Mouse (Mus musculus): ENCODE data around the gene Fam92b. TPM values are rescaled to one million over a fixed set of nuclear protein-coding genes. Genes with fewer than 3 reads are reported as not detected.

Fam92b gene
- polyA plus RNA-seq, 1 experiment from 2014 or later: 1.5 TPM

- WGBS: 61% methylated on average over 3 of the region's 3 CpGs
- H3K27ac ChIP-seq (replicated peaks; ENCODE audit: low read depth, low read length): no peak overlapping the region
- H3K27me3 ChIP-seq (ENCODE audit: control insufficient read depth, insufficient read depth, low read length): no peaks in the 10 kb centered on the region
- ATAC-seq (replicated peaks; ENCODE audit: insufficient number of reproducible peaks, low FRiP score, low TSS enrichment, low read depth): no peak
- no peaks in the 10 kb centered on the region for H3K9me3 ChIP-seq (replicated peaks; ENCODE audit: control insufficient read depth, low read length)
- no peak overlapping the region for H3K4me3 ChIP-seq (ENCODE audit: low read depth, low read length)
- no peak overlapping the region for H3K9ac ChIP-seq (replicated peaks; ENCODE audit: low read length)
- no peak overlapping the region for H3K4me2 ChIP-seq (ENCODE audit: low read depth, low read length)
- no peaks in the 10 kb centered on the region for H3K36me3 ChIP-seq (replicated peaks; ENCODE audit: control insufficient read depth, insufficient read depth, low read depth, low read length)
- H3K4me1 ChIP-seq (ENCODE audit: control insufficient read depth, insufficient read depth, low read length): no peaks in the 10 kb centered on the region
- no peak for DNase-seq (ENCODE audit: low spot score)
Measured at GRCm38 (mm10) chr8:120202546-120202945, 25.3 kb upstream of the Fam92b start.

- no peak for DNase-seq (ENCODE audit: low spot score)
- no peak overlapping the region for H3K27ac ChIP-seq (replicated peaks; ENCODE audit: low read depth, low read length)
- no peak for ATAC-seq (replicated peaks; ENCODE audit: insufficient number of reproducible peaks, low FRiP score, low TSS enrichment, low read depth)
- no peaks in the 10 kb centered on the region for H3K9me3 ChIP-seq (replicated peaks; ENCODE audit: control insufficient read depth, low read length)
- H3K4me1 ChIP-seq (ENCODE audit: control insufficient read depth, insufficient read depth, low read length): no peaks in the 10 kb centered on the region
- no peak overlapping the region for H3K9ac ChIP-seq (replicated peaks; ENCODE audit: low read length)
- WGBS: 88% methylated on average over 6 of the region's 6 CpGs
- no peak overlapping the region for H3K4me2 ChIP-seq (ENCODE audit: low read depth, low read length)
- H3K4me3 ChIP-seq (ENCODE audit: low read depth, low read length): no peak overlapping the region
- no peaks in the 10 kb centered on the region for H3K36me3 ChIP-seq (replicated peaks; ENCODE audit: control insufficient read depth, insufficient read depth, low read depth, low read length)
- H3K27me3 ChIP-seq (ENCODE audit: control insufficient read depth, insufficient read depth, low read length): no peaks in the 10 kb centered on the region
Measured at GRCm38 (mm10) chr8:120201351-120201750, 24.1 kb upstream of the Fam92b start.

GRCm38 (mm10) chr8:120192118-120192517 is 14.9 kb upstream of the Fam92b start:
- no peak overlapping the region for H3K27ac ChIP-seq (replicated peaks; ENCODE audit: low read depth, low read length)
- peaks cover 3% of the 10 kb centered on the region; the same call in 1 of the 2 replicates for H3K4me1 ChIP-seq (ENCODE audit: control insufficient read depth, insufficient read depth, low read length)
- WGBS: 100% methylated on average over 5 of the region's 5 CpGs
- H3K4me3 ChIP-seq (ENCODE audit: low read depth, low read length): no peak overlapping the region
- no peak for ATAC-seq (replicated peaks; ENCODE audit: insufficient number of reproducible peaks, low FRiP score, low TSS enrichment, low read depth)
- no peaks in the 10 kb centered on the region for H3K27me3 ChIP-seq (ENCODE audit: control insufficient read depth, insufficient read depth, low read length)
- H3K9ac ChIP-seq (replicated peaks; ENCODE audit: low read length): no peak overlapping the region
- no peak overlapping the region for H3K4me2 ChIP-seq (ENCODE audit: low read depth, low read length)
- no peak for DNase-seq (ENCODE audit: low spot score)
- H3K9me3 ChIP-seq (replicated peaks; ENCODE audit: control insufficient read depth, low read length): no peaks in the 10 kb centered on the region
- H3K36me3 ChIP-seq (replicated peaks; ENCODE audit: control insufficient read depth, insufficient read depth, low read depth, low read length): no peaks in the 10 kb centered on the region

- ATAC-seq (replicated peaks; ENCODE audit: insufficient number of reproducible peaks, low FRiP score, low TSS enrichment, low read depth): no peak
- no peaks in the 10 kb centered on the region for H3K36me3 ChIP-seq (replicated peaks; ENCODE audit: control insufficient read depth, insufficient read depth, low read depth, low read length)
- 82% methylated on average over 5 of the region's 5 CpGs for WGBS
- no peak for DNase-seq (ENCODE audit: low spot score)
- no peaks in the 10 kb centered on the region for H3K9me3 ChIP-seq (replicated peaks; ENCODE audit: control insufficient read depth, low read length)
- H3K4me3 ChIP-seq (ENCODE audit: low read depth, low read length): no peak overlapping the region
- no peak overlapping the region for H3K9ac ChIP-seq (replicated peaks; ENCODE audit: low read length)
- H3K27me3 ChIP-seq (ENCODE audit: control insufficient read depth, insufficient read depth, low read length): no peaks in the 10 kb centered on the region
- H3K4me2 ChIP-seq (ENCODE audit: low read depth, low read length): no peak overlapping the region
- H3K4me1 ChIP-seq (ENCODE audit: control insufficient read depth, insufficient read depth, low read length): peaks cover 3% of the 10 kb centered on the region
- H3K27ac ChIP-seq (replicated peaks; ENCODE audit: low read depth, low read length): peak overlapping the region; percentile 59; the same call in 1 of the 2 replicates
Measured at GRCm38 (mm10) chr8:120191633-120192032, 14.4 kb upstream of the Fam92b start.

- no peaks in the 10 kb centered on the region for H3K27me3 ChIP-seq (ENCODE audit: control insufficient read depth, insufficient read depth, low read length)
- H3K9ac ChIP-seq (replicated peaks; ENCODE audit: low read length): peak overlapping the region; percentile 18; the same call in 1 of the 2 replicates
- peak; percentile 73 for DNase-seq (ENCODE audit: low spot score)
- peak; percentile 71 for ATAC-seq (replicated peaks; ENCODE audit: insufficient number of reproducible peaks, low FRiP score, low TSS enrichment, low read depth)
- peaks cover 5% of the 10 kb centered on the region for H3K4me1 ChIP-seq (ENCODE audit: control insufficient read depth, insufficient read depth, low read length)
- H3K36me3 ChIP-seq (replicated peaks; ENCODE audit: control insufficient read depth, insufficient read depth, low read depth, low read length): no peaks in the 10 kb centered on the region
- H3K27ac ChIP-seq (replicated peaks; ENCODE audit: low read depth, low read length): peak overlapping the region; percentile 59
- H3K4me2 ChIP-seq (ENCODE audit: low read depth, low read length): peak overlapping the region; percentile 27
- H3K4me3 ChIP-seq (ENCODE audit: low read depth, low read length): peak overlapping the region; percentile 5; the same call in 1 of the 2 replicates
- H3K9me3 ChIP-seq (replicated peaks; ENCODE audit: control insufficient read depth, low read length): no peaks in the 10 kb centered on the region
- WGBS: 47% methylated on average over 13 of the region's 20 CpGs
Measured at GRCm38 (mm10) chr8:120190810-120191413, 13.6 kb upstream of the Fam92b start.

GRCm38 (mm10) chr8:120190107-120190809 is 13.0 kb upstream of the Fam92b start:
- ATAC-seq (replicated peaks; ENCODE audit: insufficient number of reproducible peaks, low FRiP score, low TSS enrichment, low read depth) (0 out of 2 replicates have a peak, but pooled peaks have one; percentile 5), DNase-seq (ENCODE audit: low spot score) (no peak)
- Histone ChIP-seq H3K9ac (replicated peaks; ENCODE audit: low read length) (no peak overlapping the region), H3K4me3 (ENCODE audit: low read depth, low read length) (no peak overlapping the region), H3K36me3 (replicated peaks; ENCODE audit: control insufficient read depth, insufficient read depth, low read depth, low read length) (no peaks in the 10 kb centered on the region), H3K27ac (replicated peaks; ENCODE audit: low read depth, low read length) (no peak overlapping the region), H3K4me2 (ENCODE audit: low read depth, low read length) (no peak overlapping the region), H3K27me3 (ENCODE audit: control insufficient read depth, insufficient read depth, low read length) (no peaks in the 10 kb centered on the region), H3K4me1 (ENCODE audit: control insufficient read depth, insufficient read depth, low read length) (peaks cover 10% of the 10 kb centered on the region), H3K9me3 (replicated peaks; ENCODE audit: control insufficient read depth, low read length) (no peaks in the 10 kb centered on the region)
- WGBS: 81% methylated on average over 17 of the region's 17 CpGs

GRCm38 (mm10) chr8:120189440-120189839 is 12.2 kb upstream of the Fam92b start:
- H3K27ac ChIP-seq (replicated peaks; ENCODE audit: low read depth, low read length): no peak overlapping the region
- no peaks in the 10 kb centered on the region for H3K27me3 ChIP-seq (ENCODE audit: control insufficient read depth, insufficient read depth, low read length)
- H3K9ac ChIP-seq (replicated peaks; ENCODE audit: low read length): no peak overlapping the region
- no peaks in the 10 kb centered on the region for H3K36me3 ChIP-seq (replicated peaks; ENCODE audit: control insufficient read depth, insufficient read depth, low read depth, low read length)
- H3K4me1 ChIP-seq (ENCODE audit: control insufficient read depth, insufficient read depth, low read length): peaks cover 16% of the 10 kb centered on the region
- ATAC-seq (replicated peaks; ENCODE audit: insufficient number of reproducible peaks, low FRiP score, low TSS enrichment, low read depth): no peak
- 82% methylated on average over 6 of the region's 6 CpGs for WGBS
- no peak overlapping the region for H3K4me2 ChIP-seq (ENCODE audit: low read depth, low read length)
- DNase-seq (ENCODE audit: low spot score): no peak
- no peaks in the 10 kb centered on the region for H3K9me3 ChIP-seq (replicated peaks; ENCODE audit: control insufficient read depth, low read length)
- H3K4me3 ChIP-seq (ENCODE audit: low read depth, low read length): no peak overlapping the region

- H3K4me2 ChIP-seq (ENCODE audit: low read depth, low read length): no peak overlapping the region
- no peak overlapping the region for H3K27ac ChIP-seq (replicated peaks; ENCODE audit: low read depth, low read length)
- no peaks in the 10 kb centered on the region for H3K27me3 ChIP-seq (ENCODE audit: control insufficient read depth, insufficient read depth, low read length)
- H3K9me3 ChIP-seq (replicated peaks; ENCODE audit: control insufficient read depth, low read length): no peaks in the 10 kb centered on the region
- ATAC-seq (replicated peaks; ENCODE audit: insufficient number of reproducible peaks, low FRiP score, low TSS enrichment, low read depth) (no peak), DNase-seq (ENCODE audit: low spot score) (no peak)
- WGBS: 90% methylated on average over 6 of the region's 6 CpGs
- no peak overlapping the region for H3K9ac ChIP-seq (replicated peaks; ENCODE audit: low read length)
- H3K4me3 ChIP-seq (ENCODE audit: low read depth, low read length): no peak overlapping the region
- no peaks in the 10 kb centered on the region for H3K36me3 ChIP-seq (replicated peaks; ENCODE audit: control insufficient read depth, insufficient read depth, low read depth, low read length)
- peaks cover 21% of the 10 kb centered on the region for H3K4me1 ChIP-seq (ENCODE audit: control insufficient read depth, insufficient read depth, low read length)
Measured at GRCm38 (mm10) chr8:120188510-120188909, 11.2 kb upstream of the Fam92b start.
